Mouse (Mus musculus) testis, adult 2 months (tissue): ENCODE data around the gene Eps8.

Experiments used
- CTCF ChIP-seq: fragments of 200-500 bp; IDR thresholded peaks from 2 replicates; pipeline ENCODE4 v1.5.1; 2012; ENCODE audit warnings: low read depth, mild to moderate bottlenecking, inconsistent platforms, low read length, moderate library complexity; ENCODE audit not compliant: control insufficient read depth, insufficient read depth, insufficient replicate concordance
- POLR2A ChIP-seq: fragments of 200-500 bp; IDR thresholded peaks from 2 replicates; pipeline ENCODE4 v1.6.1; 2012; ENCODE audit warnings: low read depth, mild to moderate bottlenecking, inconsistent platforms, low read length, moderate library complexity; ENCODE audit not compliant: control insufficient read depth

DNA sequence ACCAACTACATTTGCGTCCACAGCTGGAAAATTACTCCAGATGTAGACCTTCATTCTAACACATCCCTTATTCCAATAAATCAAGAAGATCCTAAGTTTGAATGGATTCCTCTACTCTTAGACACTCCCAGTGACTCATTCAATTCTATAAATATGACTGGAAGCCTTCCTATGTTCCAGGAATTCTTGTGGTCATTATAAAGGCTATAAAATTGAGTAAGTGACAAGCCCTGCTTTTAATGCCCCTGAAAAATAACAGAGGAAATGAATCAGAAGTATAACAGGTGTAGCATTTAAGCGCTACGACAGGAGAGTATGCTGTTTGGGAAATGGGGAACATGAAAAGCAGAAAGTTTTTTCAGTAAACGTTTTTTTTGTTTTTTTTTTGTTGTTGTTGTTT is 139.8 kb downstream of the Eps8 start:
- TF ChIP-seq CTCF (no peak), POLR2A (no peak)
